Mouse (Mus musculus) cerebellum, adult 2 months (tissue): ENCODE data around the gene Cfap97d2.
"Not testable (repeated sequence)": the region's sequence is repeated elsewhere in the genome, so short reads cannot be mapped to it uniquely, and the experiment has no call there.

Experiments used
- CTCF ChIP-seq: fragments of 200-500 bp; IDR thresholded peaks from 2 replicates; pipeline ENCODE4 v1.5.1; 2011; ENCODE audit warnings: low read depth, mild to moderate bottlenecking, control low read depth, low read length, moderate library complexity, borderline replicate concordance; ENCODE audit not compliant: insufficient read depth
- POLR2A ChIP-seq: fragments of 200-500 bp; IDR thresholded peaks from 2 replicates; pipeline ENCODE4 v1.6.1; 2011; ENCODE audit warnings: low read length, control low read depth, borderline replicate concordance; ENCODE audit not compliant: insufficient read depth

- not testable (repeated sequence) for TF ChIP-seq CTCF, POLR2A
These were observed 40.5 kb downstream of the Cfap97d2 start for GRCm38 (mm10) chr8:13746212-13746611.
